Mouse (Mus musculus): Measurements from ENCODE around the gene Car5a. TPM values are rescaled to one million over a fixed set of nuclear protein-coding genes. Genes with fewer than 3 reads are reported as not detected.

Gene Car5a
- polyA plus RNA-seq (2014; fragmentation: Nextera tagmentation; extraction: Ambion mirVana): not detected in 2 replicates

DNA sequence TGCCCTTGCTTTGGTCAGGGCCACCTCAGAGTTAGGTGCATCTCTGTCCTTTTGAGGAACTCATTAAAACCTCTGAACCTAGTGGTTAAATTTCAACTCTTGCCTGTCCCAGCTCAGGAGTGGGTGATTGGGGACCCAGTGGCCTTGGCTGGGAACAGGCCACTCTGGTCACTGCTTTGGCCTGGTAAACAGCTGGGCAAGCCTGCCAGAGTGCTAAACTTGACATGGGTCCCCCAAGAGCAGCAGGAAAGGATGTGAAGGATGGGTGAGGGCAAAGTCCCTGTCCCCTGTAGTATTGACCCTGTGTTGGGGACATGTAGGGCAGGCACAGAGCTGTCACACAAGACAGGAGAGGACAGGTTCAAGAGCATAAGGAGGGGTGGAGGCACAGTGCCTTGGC lies at the start of gene Car5a:
Gene Car5a, minus strand, starts transcription at position 74 of the 400 bp plus-strand sequence.
- Histone ChIP-seq H3K9ac (no peak within 1 kb of the TSS), H3K4me3 (replicated peaks; ENCODE audit: low read length) (no peak within 1 kb of the TSS), H3K27me3 (ENCODE audit: control insufficient read depth, insufficient read depth, low read length) (no peaks in the 10 kb centered on the region), H3K9me3 (ENCODE audit: control insufficient read depth, low read length) (no peaks in the 10 kb centered on the region), H3K4me2 (replicated peaks) (no peak within 1 kb of the TSS), H3K36me3 (replicated peaks; ENCODE audit: control insufficient read depth, insufficient read depth) (no peaks in the 10 kb centered on the region), H3K27ac (no peak within 1 kb of the TSS), H3K4me1 (replicated peaks; ENCODE audit: control insufficient read depth, insufficient read depth, low read length) (peaks cover 14% of the 10 kb centered on the region)
- DNase-seq (ENCODE audit: low spot score): no peak
- ATAC-seq (ENCODE audit: low FRiP score): no peak

DNA sequence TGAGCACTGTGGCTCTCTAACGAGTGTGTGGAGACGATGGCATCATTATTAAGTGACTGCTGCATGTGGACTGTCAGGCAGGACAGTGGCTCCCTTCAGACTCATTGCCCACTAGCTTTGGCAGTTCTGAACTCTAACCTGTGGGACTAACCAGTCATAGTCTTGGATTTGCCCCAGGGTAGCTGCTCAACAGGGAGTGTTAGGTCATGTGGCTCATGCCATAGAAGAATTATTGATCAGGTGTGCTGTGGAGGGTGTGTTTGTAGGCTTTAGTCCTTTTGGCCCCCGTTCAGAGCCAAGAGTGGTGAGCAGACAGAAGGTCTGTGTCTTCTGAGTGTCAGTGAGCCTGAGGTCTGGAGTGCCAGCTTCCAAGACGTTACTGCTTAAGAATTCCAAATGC lies 48.2 kb upstream of the Car5a start:
- ATAC-seq (ENCODE audit: low FRiP score) (no peak), DNase-seq (ENCODE audit: low spot score) (no peak)
- Histone ChIP-seq H3K4me3 (replicated peaks; ENCODE audit: low read length) (no peak overlapping the region), H3K27me3 (ENCODE audit: control insufficient read depth, insufficient read depth, low read length) (no peaks in the 10 kb centered on the region), H3K4me2 (replicated peaks) (no peak overlapping the region), H3K4me1 (replicated peaks; ENCODE audit: control insufficient read depth, insufficient read depth, low read length) (no peaks in the 10 kb centered on the region), H3K9me3 (ENCODE audit: control insufficient read depth, low read length) (no peaks in the 10 kb centered on the region), H3K9ac (no peak overlapping the region), H3K27ac (no peak overlapping the region), H3K36me3 (replicated peaks; ENCODE audit: control insufficient read depth, insufficient read depth) (peaks cover 67% of the 10 kb centered on the region)
- 92% methylated on average over 4 of the region's 4 CpGs for WGBS

DNA sequence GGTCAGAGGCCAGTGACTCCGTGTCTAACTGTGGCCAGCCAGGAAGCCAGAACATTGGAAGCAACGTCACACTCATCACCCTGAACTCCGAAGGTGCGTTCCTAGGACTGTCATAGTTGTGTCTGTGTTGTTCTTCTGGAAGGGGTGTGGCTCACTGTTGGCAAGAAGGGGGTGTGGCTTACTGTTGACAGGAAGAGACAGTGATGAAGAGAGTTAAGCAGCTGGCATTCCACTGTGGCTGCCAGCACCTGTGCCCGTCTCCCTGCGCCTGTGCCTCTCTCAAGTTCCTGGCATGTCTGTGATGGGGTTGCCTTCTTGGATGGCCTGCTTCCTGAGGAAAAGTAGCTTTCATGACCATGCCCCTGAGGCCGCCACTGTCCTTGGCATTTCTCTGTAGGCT lies 46.9 kb upstream of the Car5a start:
- Histone ChIP-seq H3K27me3 (ENCODE audit: control insufficient read depth, insufficient read depth, low read length) (no peaks in the 10 kb centered on the region), H3K4me3 (replicated peaks; ENCODE audit: low read length) (no peak overlapping the region), H3K4me2 (replicated peaks) (no peak overlapping the region), H3K4me1 (replicated peaks; ENCODE audit: control insufficient read depth, insufficient read depth, low read length) (no peaks in the 10 kb centered on the region), H3K9ac (no peak overlapping the region), H3K9me3 (ENCODE audit: control insufficient read depth, low read length) (no peaks in the 10 kb centered on the region), H3K27ac (no peak overlapping the region), H3K36me3 (replicated peaks; ENCODE audit: control insufficient read depth, insufficient read depth) (peaks cover 69% of the 10 kb centered on the region)
- no peak for ATAC-seq (ENCODE audit: low FRiP score)
- 91% methylated on average over 7 of the region's 7 CpGs for WGBS
- DNase-seq (ENCODE audit: low spot score): no peak

DNA sequence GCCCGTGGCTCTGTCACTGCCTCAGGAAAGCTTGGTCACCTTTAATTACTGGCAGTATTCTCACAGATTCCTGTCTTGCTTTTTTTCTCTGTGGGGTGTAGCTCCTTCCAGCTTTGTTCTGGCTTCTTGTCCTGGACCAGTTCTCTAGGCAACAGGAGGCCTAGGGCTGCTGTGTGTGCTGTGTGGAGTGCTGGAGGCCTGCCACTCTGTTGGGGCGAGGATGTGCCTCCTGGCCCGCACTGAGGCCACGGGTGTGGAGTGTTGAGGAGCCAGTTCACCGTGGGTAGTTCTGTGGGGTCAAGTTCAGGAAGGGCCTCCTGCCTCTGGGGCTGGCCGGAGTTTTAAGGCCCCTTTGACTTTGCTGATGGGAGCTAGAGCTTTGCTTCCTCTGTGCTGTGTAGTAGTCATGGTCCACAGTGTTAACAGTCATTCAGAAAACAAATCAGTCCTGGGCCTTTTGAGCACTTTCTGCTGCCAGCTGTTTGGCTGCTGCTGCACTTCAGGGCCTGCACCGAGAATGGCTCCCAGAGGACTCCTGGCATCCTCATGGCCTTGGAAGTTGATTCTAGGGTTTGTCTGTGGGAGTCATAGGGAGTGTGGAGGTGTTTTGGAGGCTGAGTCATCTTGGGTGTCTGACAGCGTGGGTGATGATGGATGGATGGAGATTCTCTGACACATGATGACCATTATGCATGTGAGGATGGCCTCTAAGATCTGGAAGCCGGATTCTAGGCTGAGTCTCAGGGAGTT lies 46.0 kb upstream of the Car5a start:
- H3K4me1 ChIP-seq (replicated peaks; ENCODE audit: control insufficient read depth, insufficient read depth, low read length): no peaks in the 10 kb centered on the region
- H3K9me3 ChIP-seq (ENCODE audit: control insufficient read depth, low read length): no peaks in the 10 kb centered on the region
- no peaks in the 10 kb centered on the region for H3K27me3 ChIP-seq (ENCODE audit: control insufficient read depth, insufficient read depth, low read length)
- WGBS: 81% methylated on average over 9 of the region's 9 CpGs
- no peak overlapping the region for H3K27ac ChIP-seq
- ATAC-seq (ENCODE audit: low FRiP score) (no peak), DNase-seq (ENCODE audit: low spot score) (no peak)
- no peak overlapping the region for H3K4me2 ChIP-seq (replicated peaks)
- no peak overlapping the region for H3K9ac ChIP-seq
- H3K4me3 ChIP-seq (replicated peaks; ENCODE audit: low read length): no peak overlapping the region
- peaks cover 77% of the 10 kb centered on the region for H3K36me3 ChIP-seq (replicated peaks; ENCODE audit: control insufficient read depth, insufficient read depth)

DNA sequence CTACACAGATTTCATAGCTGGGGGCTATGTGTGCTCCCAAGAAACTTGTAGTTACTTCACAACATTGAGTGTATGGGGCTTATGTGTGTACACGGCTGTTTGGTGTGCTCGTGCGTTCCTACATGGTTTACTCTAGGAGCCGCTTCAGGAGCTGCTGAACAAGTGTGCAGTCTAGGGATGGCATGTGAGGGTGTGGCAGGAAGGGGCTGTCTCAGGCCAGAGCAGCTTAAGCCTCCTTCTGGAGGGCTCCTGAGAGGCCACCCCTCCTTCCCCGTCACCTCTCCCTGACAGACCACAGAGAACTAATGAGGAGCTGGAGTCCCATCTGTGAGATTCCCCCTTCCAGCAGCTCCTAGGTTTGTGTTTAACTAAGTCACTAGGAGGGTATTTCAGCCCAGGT lies 43.2 kb upstream of the Car5a start:
- 95% methylated on average over 5 of the region's 5 CpGs for WGBS
- Histone ChIP-seq H3K9ac (no peak overlapping the region), H3K36me3 (replicated peaks; ENCODE audit: control insufficient read depth, insufficient read depth) (peaks cover 72% of the 10 kb centered on the region), H3K4me2 (replicated peaks) (no peak overlapping the region), H3K9me3 (ENCODE audit: control insufficient read depth, low read length) (no peaks in the 10 kb centered on the region), H3K27me3 (ENCODE audit: control insufficient read depth, insufficient read depth, low read length) (no peaks in the 10 kb centered on the region), H3K4me3 (replicated peaks; ENCODE audit: low read length) (no peak overlapping the region), H3K27ac (no peak overlapping the region), H3K4me1 (replicated peaks; ENCODE audit: control insufficient read depth, insufficient read depth, low read length) (no peaks in the 10 kb centered on the region)
- ATAC-seq (ENCODE audit: low FRiP score): no peak
- DNase-seq (ENCODE audit: low spot score): no peak

DNA sequence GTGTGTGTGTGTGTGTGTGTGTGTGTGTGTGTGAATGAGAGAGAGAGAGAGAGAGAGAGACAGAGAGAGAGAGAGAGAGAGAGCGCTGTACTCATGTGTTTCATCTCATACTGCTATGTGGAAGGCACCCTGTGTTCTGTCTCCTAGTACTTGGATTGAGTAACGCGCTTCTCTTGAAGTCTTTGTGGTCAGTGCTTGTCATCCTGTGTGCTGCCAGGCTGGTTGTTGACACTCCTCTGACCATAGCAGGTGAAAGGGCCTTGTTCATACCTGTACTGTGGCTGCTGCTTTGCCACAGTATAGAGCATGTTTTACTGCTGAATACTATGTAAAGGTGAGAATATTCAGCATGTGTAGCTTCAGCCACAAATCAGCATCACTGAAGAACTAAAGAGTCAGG lies 41.0 kb upstream of the Car5a start:
- 100% methylated on average over 3 of the region's 3 CpGs for WGBS
- Histone ChIP-seq H3K4me3 (replicated peaks; ENCODE audit: low read length) (no peak overlapping the region), H3K27me3 (ENCODE audit: control insufficient read depth, insufficient read depth, low read length) (no peaks in the 10 kb centered on the region), H3K9ac (no peak overlapping the region), H3K4me1 (replicated peaks; ENCODE audit: control insufficient read depth, insufficient read depth, low read length) (no peaks in the 10 kb centered on the region), H3K36me3 (replicated peaks; ENCODE audit: control insufficient read depth, insufficient read depth) (peaks cover 80% of the 10 kb centered on the region), H3K4me2 (replicated peaks) (no peak overlapping the region), H3K9me3 (ENCODE audit: control insufficient read depth, low read length) (no peaks in the 10 kb centered on the region), H3K27ac (no peak overlapping the region)
- ATAC-seq (ENCODE audit: low FRiP score) (no peak), DNase-seq (ENCODE audit: low spot score) (no peak)

DNA sequence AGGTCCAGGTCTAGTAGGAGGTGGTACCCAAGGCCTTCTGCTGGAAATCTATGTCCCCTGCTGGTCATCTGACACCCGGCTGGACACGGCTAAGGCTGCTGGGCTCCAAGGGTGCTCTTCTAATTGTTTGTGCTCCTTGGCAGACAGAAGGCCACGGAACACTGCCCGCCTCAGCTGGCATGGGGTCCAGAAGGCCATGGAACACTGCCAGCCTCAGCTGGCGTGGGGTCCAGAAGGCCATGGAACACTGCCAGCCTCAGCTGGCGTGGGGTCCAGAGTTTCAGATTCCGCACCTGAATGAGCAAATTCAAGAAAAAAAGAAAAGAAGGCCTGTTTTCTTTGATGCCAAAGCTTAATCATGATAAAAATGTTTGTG lies 36.8 kb upstream of the Car5a start:
- Histone ChIP-seq H3K4me1 (replicated peaks; ENCODE audit: control insufficient read depth, insufficient read depth, low read length) (no peaks in the 10 kb centered on the region), H3K27ac (no peak overlapping the region), H3K9me3 (ENCODE audit: control insufficient read depth, low read length) (no peaks in the 10 kb centered on the region), H3K9ac (no peak overlapping the region), H3K36me3 (replicated peaks; ENCODE audit: control insufficient read depth, insufficient read depth) (peaks cover 79% of the 10 kb centered on the region), H3K4me3 (replicated peaks; ENCODE audit: low read length) (no peak overlapping the region), H3K27me3 (ENCODE audit: control insufficient read depth, insufficient read depth, low read length) (no peaks in the 10 kb centered on the region), H3K4me2 (replicated peaks) (no peak overlapping the region)
- 60% methylated on average over 7 of the region's 7 CpGs for WGBS
- DNase-seq (ENCODE audit: low spot score): no peak
- ATAC-seq (ENCODE audit: low FRiP score): no peak

DNA sequence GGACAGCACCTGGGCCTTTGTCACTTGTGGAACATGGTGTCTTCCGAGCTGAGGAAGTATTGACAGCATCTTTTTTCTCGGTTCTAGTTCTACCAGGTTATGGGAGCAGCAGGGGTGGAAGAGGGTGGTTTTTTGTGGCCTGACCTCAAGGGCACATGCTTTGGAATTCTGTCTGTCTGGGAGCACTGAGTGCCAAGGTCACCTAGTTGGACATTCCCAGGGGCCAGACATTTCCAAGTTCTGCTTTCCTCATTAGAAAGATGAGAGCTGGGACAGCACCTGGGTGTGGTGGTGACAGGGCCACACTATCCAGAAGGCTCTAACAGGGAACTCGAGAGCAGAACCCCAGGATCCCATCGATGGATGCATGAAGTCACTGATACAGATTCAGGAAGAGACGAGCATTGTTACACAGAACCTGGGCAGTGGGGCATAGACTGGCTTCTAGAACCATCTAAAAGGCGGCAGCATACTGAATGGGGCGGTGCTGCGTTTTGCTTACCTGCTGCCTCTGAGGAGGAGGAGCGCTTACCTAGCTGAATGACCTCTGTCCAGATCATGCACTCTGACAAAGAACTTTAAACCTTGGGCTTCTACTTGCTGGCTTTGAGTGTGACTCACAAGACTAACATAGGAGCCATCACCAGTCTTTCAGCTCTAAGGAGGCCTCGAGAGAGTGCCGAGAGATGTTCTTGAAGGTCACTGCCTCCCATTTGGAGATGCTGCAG lies 36.3 kb upstream of the Car5a start:
- ATAC-seq (ENCODE audit: low FRiP score) (no peak), DNase-seq (ENCODE audit: low spot score) (no peak)
- H3K36me3 ChIP-seq (replicated peaks; ENCODE audit: control insufficient read depth, insufficient read depth): peaks cover 80% of the 10 kb centered on the region
- H3K9me3 ChIP-seq (ENCODE audit: control insufficient read depth, low read length): no peaks in the 10 kb centered on the region
- H3K27me3 ChIP-seq (ENCODE audit: control insufficient read depth, insufficient read depth, low read length): no peaks in the 10 kb centered on the region
- WGBS: 92% methylated on average over 11 of the region's 11 CpGs
- H3K4me3 ChIP-seq (replicated peaks; ENCODE audit: low read length): no peak overlapping the region
- H3K9ac ChIP-seq: no peak overlapping the region
- no peak overlapping the region for H3K27ac ChIP-seq
- H3K4me1 ChIP-seq (replicated peaks; ENCODE audit: control insufficient read depth, insufficient read depth, low read length): no peaks in the 10 kb centered on the region
- H3K4me2 ChIP-seq (replicated peaks): no peak overlapping the region

DNA sequence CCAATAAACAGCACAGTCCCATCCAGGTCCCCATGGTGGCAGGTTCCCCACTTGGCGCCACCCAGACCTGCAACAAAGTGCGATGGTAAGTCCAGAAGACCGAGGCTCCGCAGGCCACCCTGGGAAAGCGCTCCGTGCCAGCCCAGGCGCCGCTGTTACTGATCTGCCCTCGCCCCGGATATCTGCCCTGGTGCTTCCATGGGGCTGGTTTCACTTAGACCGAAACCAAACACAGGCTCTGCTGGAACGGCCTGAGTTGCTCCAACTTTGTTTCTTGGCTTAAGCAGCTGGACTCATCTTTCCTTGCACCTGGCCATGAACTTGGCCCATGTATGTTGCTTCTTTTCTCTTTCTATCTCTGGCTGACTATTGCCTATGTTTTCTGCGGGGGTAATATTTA lies 34.0 kb upstream of the Car5a start:
- Histone ChIP-seq H3K9ac (no peak overlapping the region), H3K36me3 (replicated peaks; ENCODE audit: control insufficient read depth, insufficient read depth) (peaks cover 92% of the 10 kb centered on the region)
- 98% methylated on average over 13 of the region's 13 CpGs for WGBS

More for the DNA sequence above, 34.0 kb upstream of the Car5a start:
- Histone ChIP-seq H3K27me3 (ENCODE audit: control insufficient read depth, insufficient read depth, low read length) (no peaks in the 10 kb centered on the region), H3K4me2 (replicated peaks) (no peak overlapping the region), H3K4me3 (replicated peaks; ENCODE audit: low read length) (no peak overlapping the region), H3K4me1 (replicated peaks; ENCODE audit: control insufficient read depth, insufficient read depth, low read length) (no peaks in the 10 kb centered on the region), H3K27ac (no peak overlapping the region), H3K9me3 (ENCODE audit: control insufficient read depth, low read length) (no peaks in the 10 kb centered on the region)
- ATAC-seq (ENCODE audit: low FRiP score): no peak
- DNase-seq (ENCODE audit: low spot score): no peak
